Mouse (Mus musculus): ENCODE data around the gene Usp33.

Gene Usp33

GRCm38 (mm10) chr3:152339862-152340557, 6.3 kb upstream of the Usp33 start, which contains the start of gene Miga1:
Gene Miga1, minus strand, starts transcription at chr3:152340407.
- in situ Hi-C loops (cut with MboI; ENCODE audit: unreplicated experiment in 2 of 2), result no loop called here

- in situ Hi-C loops (cut with MboI; ENCODE audit: unreplicated experiment in 2 of 2), result no loop called here
These were observed 3.2 kb upstream of the Usp33 start for GRCm38 (mm10) chr3:152342961-152343517.

GRCm38 (mm10) chr3:152346633-152347141, 409 bp downstream of the Usp33 start:
- in situ Hi-C loops (cut with MboI; ENCODE audit: unreplicated experiment in 2 of 2), result no loop called here

GRCm38 (mm10) chr3:152347227-152347626, 949 bp downstream of the Usp33 start:
- in situ Hi-C loops (cut with MboI; ENCODE audit: unreplicated experiment in 2 of 2), result no loop called here

- in situ Hi-C loops (cut with MboI; ENCODE audit: unreplicated experiment in 2 of 2), result no loop called here
These were observed 1.9 kb downstream of the Usp33 start for GRCm38 (mm10) chr3:152348011-152348830.

GRCm38 (mm10) chr3:152350431-152350830, 4.2 kb downstream of the Usp33 start:
- in situ Hi-C loops (cut with MboI; ENCODE audit: unreplicated experiment in 2 of 2), result no loop called here

GRCm38 (mm10) chr3:152350966-152351365, 4.7 kb downstream of the Usp33 start:
- in situ Hi-C loops (cut with MboI; ENCODE audit: unreplicated experiment in 2 of 2), result no loop called here

- in situ Hi-C loops (cut with MboI; ENCODE audit: unreplicated experiment in 2 of 2), result no loop called here
These were observed 6.0 kb downstream of the Usp33 start for GRCm38 (mm10) chr3:152352289-152352688.

GRCm38 (mm10) chr3:152353434-152354177, 7.3 kb downstream of the Usp33 start:
- in situ Hi-C loops (cut with MboI; ENCODE audit: unreplicated experiment in 2 of 2), result no loop called here

GRCm38 (mm10) chr3:152355361-152355760, 9.1 kb downstream of the Usp33 start:
- in situ Hi-C loops (cut with MboI; ENCODE audit: unreplicated experiment in 2 of 2), result no loop called here

- in situ Hi-C loops (cut with MboI; ENCODE audit: unreplicated experiment in 2 of 2), result no loop called here
These were observed 10.5 kb downstream of the Usp33 start for GRCm38 (mm10) chr3:152356751-152357150.

- in situ Hi-C loops (cut with MboI; ENCODE audit: unreplicated experiment in 2 of 2), result no loop called here
These were observed 12.9 kb downstream of the Usp33 start for GRCm38 (mm10) chr3:152359151-152359550.

GRCm38 (mm10) chr3:152364181-152364580, 17.9 kb downstream of the Usp33 start:
- in situ Hi-C loops (cut with MboI; ENCODE audit: unreplicated experiment in 2 of 2), result loop anchor here in 1 of 2 experiments (10.0 kb wide), 1 partner anchor 139 kb away; no protein-coding TSS in a partner anchor

GRCm38 (mm10) chr3:152376063-152376462, 29.8 kb downstream of the Usp33 start:
- in situ Hi-C loops (cut with MboI; ENCODE audit: unreplicated experiment in 2 of 2), result no loop called here

- in situ Hi-C loops (cut with MboI; ENCODE audit: unreplicated experiment in 2 of 2), result no loop called here
These were observed 37.8 kb downstream of the Usp33 start for GRCm38 (mm10) chr3:152384106-152384505.

- in situ Hi-C loops (cut with MboI; ENCODE audit: unreplicated experiment in 2 of 2), result loop anchor here in 1 of 2 experiments (5.0 to 10.0 kb wide), 2 partner anchors 82 to 349 kb away; no protein-coding TSS in a partner anchor
These were observed 49.3 kb downstream of the Usp33 start, which contains the start of gene Zzz3 for GRCm38 (mm10) chr3:152395350-152396277. Gene Zzz3, plus strand, starts transcription at chr3:152395473.

GRCm38 (mm10) chr3:152396278-152396987, 50.2 kb downstream of the Usp33 start:
- in situ Hi-C loops (cut with MboI; ENCODE audit: unreplicated experiment in 2 of 2), result loop anchor here in 1 of 2 experiments (5.0 to 10.0 kb wide), 2 partner anchors 81 to 348 kb away; no protein-coding TSS in a partner anchor

GRCm38 (mm10) chr3:152396988-152397314, 50.7 kb downstream of the Usp33 start:
- in situ Hi-C loops (cut with MboI; ENCODE audit: unreplicated experiment in 2 of 2), result loop anchor here in 1 of 2 experiments (5.0 to 10.0 kb wide), 2 partner anchors 80 to 348 kb away; no protein-coding TSS in a partner anchor

Measured in v-Abl transformed pro-B cells (cell line).